Comparison of ENCODE assay signal across 20 mouse cellular contexts in genomic region chr16:32171031-32171731, GRCm38 (mm10). TPM values are rescaled to one million over a fixed set of nuclear protein-coding genes. Genes with fewer than 3 reads are reported as not detected.
DNase-seq lines count a peak whose midpoint lies in the region; ATAC-seq lines count a peak whose summit lies in the region.
"Had no signal": no experiment of that assay in that cellular context is flagged by ENCODE, and none has a peak within 500 bp of the region (broad histone marks: within the 10 kb centered on the region; RNA-seq: fewer than 3 reads in every experiment).

No protein-coding gene starts in this region.

- no peaks in the 10 kb centered on the region for H3K9me3 ChIP-seq in heart, embryonic 12.5 days (replicated peaks)
- peaks cover 3% of the 10 kb centered on the region; the same call in 1 of the 2 replicates for H3K9me3 ChIP-seq in forebrain, embryonic 16.5 days (ENCODE audit: control insufficient read depth, low read length)
- H3K9me3 ChIP-seq: forebrain, embryonic 13.5 days; liver, embryonic 15.5 days had no signal

- no peaks in the 10 kb centered on the region for H3K27me3 ChIP-seq in heart, embryonic 12.5 days (replicated peaks)
- H3K27me3 ChIP-seq in forebrain, embryonic 16.5 days (replicated peaks; ENCODE audit: control insufficient read depth, insufficient read depth, low read length), result no peaks in the 10 kb centered on the region
- H3K27me3 ChIP-seq: forebrain, embryonic 13.5 days; liver, embryonic 15.5 days had no signal

- no peaks in the 10 kb centered on the region for H3K36me3 ChIP-seq in heart, embryonic 12.5 days
- H3K36me3 ChIP-seq in forebrain, embryonic 16.5 days (ENCODE audit: control insufficient read depth, insufficient read depth), result no peaks in the 10 kb centered on the region
- H3K36me3 ChIP-seq: liver, embryonic 15.5 days had no signal

- no peak overlapping the region for H3K27ac ChIP-seq in heart, embryonic 12.5 days (ENCODE audit: poor library complexity, severe bottlenecking)
- H3K27ac ChIP-seq in forebrain, embryonic 16.5 days (ENCODE audit: low read length), result no peak overlapping the region
- H3K27ac ChIP-seq: forebrain, embryonic 13.5 days; liver, embryonic 15.5 days had no signal

- H3K4me1 ChIP-seq in heart, embryonic 12.5 days (replicated peaks), result no peaks in the 10 kb centered on the region
- H3K4me1 ChIP-seq in forebrain, embryonic 16.5 days (replicated peaks; ENCODE audit: control insufficient read depth, insufficient read depth, low read length), result no peaks in the 10 kb centered on the region
- H3K4me1 ChIP-seq: forebrain, embryonic 13.5 days had no signal

- peak; percentile 98 for DNase-seq in heart, adult 11 months
- DNase-seq in lung, postnatal 36 days, result peak; percentile 46
- DNase-seq in lung, postnatal 10 days, result no peak
- no peak for DNase-seq in cerebellum, adult 9-11 months
- DNase-seq: adrenal gland, postnatal 25 days; cerebellum, postnatal 14 days; heart, postnatal 36 days; kidney, adult 2 months; kidney, postnatal 14 days; lung, postnatal 4 days; midbrain, embryonic 14.5 days; right cerebral cortex, adult 18-20 months had no signal

- 74% methylated on average over 5 of the region's 5 CpGs for WGBS in heart, embryonic 12.5 days
- WGBS in forebrain, embryonic 16.5 days, result 88% methylated on average over 5 of the region's 5 CpGs

- no peak for ATAC-seq in heart, embryonic 12.5 days (ENCODE audit: insufficient number of reproducible peaks, low FRiP score)
- peak; percentile 87 for ATAC-seq in common myeloid progenitor, adult 5-6 weeks (replicated peaks; ENCODE audit: low read depth, poor library complexity, severe bottlenecking)
- peak; percentile 36; the same call in 1 of the 2 replicates for ATAC-seq in neutrophil, adult 5-6 weeks (ENCODE audit: extremely low read depth, insufficient number of reproducible peaks, low FRiP score, poor library complexity, severe bottlenecking)
- no peak for ATAC-seq in forebrain, embryonic 16.5 days
- ATAC-seq: forebrain, embryonic 13.5 days had no signal

- H3K9ac ChIP-seq in heart, embryonic 12.5 days, result no peak overlapping the region
- no peak overlapping the region for H3K9ac ChIP-seq in forebrain, embryonic 16.5 days (replicated peaks; ENCODE audit: low read depth, low read length)
- H3K9ac ChIP-seq: forebrain, embryonic 13.5 days; liver, embryonic 15.5 days had no signal

- no peak overlapping the region for H3K4me3 ChIP-seq in heart, embryonic 12.5 days
- no peak overlapping the region for H3K4me3 ChIP-seq in forebrain, embryonic 16.5 days (replicated peaks; ENCODE audit: low read length)
- H3K4me3 ChIP-seq: forebrain, embryonic 13.5 days; liver, embryonic 15.5 days had no signal

- H3K4me2 ChIP-seq in heart, embryonic 12.5 days, result no peak overlapping the region
- no peak overlapping the region for H3K4me2 ChIP-seq in forebrain, embryonic 16.5 days (ENCODE audit: low read length)
- H3K4me2 ChIP-seq: forebrain, embryonic 13.5 days; liver, embryonic 15.5 days had no signal

RNA-seq across cellular contexts. Expression of gene Nrros, which starts 5.8 kb away (rescaled TPM):
- polyA plus RNA-seq in heart, embryonic 12.5 days (2016; fragmentation: Nextera tagmentation; extraction: Ambion mirVana), result 5.2 and 6.1 TPM in 2 replicates
- 84.7 and 98.7 TPM in 2 replicates for total RNA-seq in common myeloid progenitor, adult 5-6 weeks (2017)
- 142 and 149 TPM in 2 replicates for total RNA-seq in neutrophil, adult 5-6 weeks (2017)
- polyA plus RNA-seq in forebrain, embryonic 16.5 days (2015; fragmentation: Nextera tagmentation; extraction: Ambion mirVana), result 9.0 TPM in 2 replicates

RNA-seq across cellular contexts. Expression of gene Bex6, which starts 8.4 kb away (rescaled TPM):
- polyA plus RNA-seq in heart, embryonic 12.5 days (2016; fragmentation: Nextera tagmentation; extraction: Ambion mirVana), result not detected in 2 replicates
- 95.7 and 103 TPM in 2 replicates for total RNA-seq in common myeloid progenitor, adult 5-6 weeks (2017)
- total RNA-seq in neutrophil, adult 5-6 weeks (2017), result 1.6 TPM in 1 of 2 replicates, not detected in the other
- polyA plus RNA-seq in forebrain, embryonic 16.5 days (2015; fragmentation: Nextera tagmentation; extraction: Ambion mirVana), result not detected in 2 replicates
- total RNA-seq: adrenal gland, postnatal 25 days; heart, adult 8-10 months; heart, postnatal 36 days; left cerebral cortex, adult 8-10 months had no signal
- polyA plus RNA-seq: forebrain, embryonic 13.5 days; kidney, adult 2 months; midbrain, embryonic 14.5 days had no signal

Comparison
In these comparisons a context has a peak if more than half of its experiments do, and no peak if none do; other contexts are left out.
1. DNase-seq: peak in heart, adult 11 months (single experiment) and lung, postnatal 36 days (single experiment); none in lung, postnatal 10 days (single experiment) and cerebellum, adult 9-11 months (single experiment).
2. ATAC-seq: peak in common myeloid progenitor, adult 5-6 weeks (single experiment) and neutrophil, adult 5-6 weeks (single experiment); none in heart, embryonic 12.5 days (single experiment) and forebrain, embryonic 16.5 days (single experiment).
3. RNA of gene Bex6, which starts 8.4 kb away (total RNA-seq): 95.7 to 103 TPM in common myeloid progenitor, adult 5-6 weeks; 1.6 TPM in neutrophil, adult 5-6 weeks; every median in the first group is over 10 times any median in the second.